Mouse (Mus musculus) heart, embryonic 16.5 days (tissue): Measurements from ENCODE around the gene Cpd. TPM values are rescaled to one million over a fixed set of nuclear protein-coding genes. Genes with fewer than 3 reads are reported as not detected.
A peak's percentile ranks its signal among the peaks of the same experiment; 100 is the strongest.

ENCODE experiments used
- ATAC-seq: fragments of 200-750 bp; cut with Nextera tagmentation; replicated peaks from 2 replicates; pipeline ENCODE4 v1.8.0; 2017; ENCODE audit warnings: moderate number of reproducible peaks; ENCODE audit not compliant: insufficient read depth, low FRiP score; ENCODE audit errors: extremely low read depth
- H3K27ac ChIP-seq: fragments of 300-500 bp; sonication (generic); 2 replicates; pipeline ENCODE4 v1.5.1; 2014; ENCODE audit warnings: mild to moderate bottlenecking, low read length, control low read depth, moderate library complexity
- H3K27me3 ChIP-seq: fragments of 300-500 bp; sonication (generic); 2 replicates; pipeline ENCODE4 v1.6.1; 2014; ENCODE audit warnings: low read length, mixed read lengths; ENCODE audit not compliant: control insufficient read depth, insufficient read depth
- H3K36me3 ChIP-seq: fragments of 300-500 bp; sonication (generic); 2 replicates; pipeline ENCODE4 v1.6.1; 2014; ENCODE audit not compliant: control insufficient read depth, insufficient read depth
- H3K4me1 ChIP-seq: fragments of 300-500 bp; sonication (generic); 2 replicates; pipeline ENCODE4 v1.6.1; 2014; ENCODE audit warnings: low read length, mixed read lengths; ENCODE audit not compliant: control insufficient read depth, insufficient read depth
- H3K4me2 ChIP-seq: fragments of 300-500 bp; sonication (generic); 2 replicates; pipeline ENCODE4 v1.6.1; 2014; ENCODE audit warnings: low read depth, mild to moderate bottlenecking, control low read depth, low read length
- H3K4me3 ChIP-seq: fragments of 300-500 bp; sonication (generic); 2 replicates; pipeline ENCODE4 v1.5.1; 2014; ENCODE audit warnings: mild to moderate bottlenecking, control low read depth, low read length
- H3K9ac ChIP-seq: fragments of 300-500 bp; sonication (generic); 2 replicates; pipeline ENCODE4 v1.6.1; 2014; ENCODE audit warnings: low read length, control low read depth
- H3K9me3 ChIP-seq: fragments of 300-500 bp; sonication (generic); replicated peaks from 2 replicates; pipeline ENCODE4 v1.6.1; 2016; ENCODE audit warnings: low read length; ENCODE audit not compliant: control insufficient read depth
- WGBS: fragments of 180-500 bp; shearing (Covaris S2); extraction: QIAGEN DNeasy Blood & Tissue Kit; methylation state at CpG from one replicate; pipeline ENCODE4 v1.1.7; 2014; 5-methylcytosine and 5-hydroxymethylcytosine counted together
- polyA plus RNA-seq: library from polyadenylated mRNA; unstranded; fragments of >200 nt; fragmentation: Nextera tagmentation; extraction: Ambion mirVana; gene quantifications from 2 replicates; pipeline ENCODE4 v1.2.1, GENCODE M21; 2015

Cpd gene
- 6.9 and 10.0 TPM in 2 replicates for polyA plus RNA-seq

DNA sequence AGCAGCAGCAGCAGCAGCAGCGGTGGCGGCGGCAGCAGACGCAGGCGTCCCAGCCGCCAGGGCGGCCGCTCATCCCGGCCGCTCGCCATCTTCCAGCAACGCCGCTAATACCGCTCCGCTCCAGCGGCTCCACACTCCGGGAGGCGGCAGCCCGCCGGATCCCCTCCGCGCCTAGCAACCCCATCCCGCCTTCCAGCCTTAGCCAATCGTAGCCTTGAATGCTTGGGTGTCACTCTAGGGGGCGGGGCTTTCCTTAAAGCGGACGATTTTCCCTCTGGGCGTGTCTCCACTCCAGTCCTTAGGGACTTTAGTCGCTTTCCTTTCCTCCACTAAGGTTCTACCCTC, at the start of gene Cpd:
Gene Cpd (minus strand): TSS at position 141 of the 345 bp plus-strand sequence.
- Histone ChIP-seq H3K4me2 (peak within 1 kb of the TSS; percentile 97), H3K36me3 (no peaks in the 10 kb centered on the region), H3K4me1 (peaks cover 32% of the 10 kb centered on the region), H3K9ac (peak within 1 kb of the TSS; percentile 92), H3K4me3 (peak within 1 kb of the TSS; percentile 96), H3K27me3 (no peaks in the 10 kb centered on the region), H3K9me3 (peaks cover 4% of the 10 kb centered on the region; the same call in 1 of the 2 replicates), H3K27ac (peak within 1 kb of the TSS; percentile 91)
- WGBS = 0% methylated on average over 29 of the region's 29 CpGs
- peak; percentile 100 for ATAC-seq

DNA sequence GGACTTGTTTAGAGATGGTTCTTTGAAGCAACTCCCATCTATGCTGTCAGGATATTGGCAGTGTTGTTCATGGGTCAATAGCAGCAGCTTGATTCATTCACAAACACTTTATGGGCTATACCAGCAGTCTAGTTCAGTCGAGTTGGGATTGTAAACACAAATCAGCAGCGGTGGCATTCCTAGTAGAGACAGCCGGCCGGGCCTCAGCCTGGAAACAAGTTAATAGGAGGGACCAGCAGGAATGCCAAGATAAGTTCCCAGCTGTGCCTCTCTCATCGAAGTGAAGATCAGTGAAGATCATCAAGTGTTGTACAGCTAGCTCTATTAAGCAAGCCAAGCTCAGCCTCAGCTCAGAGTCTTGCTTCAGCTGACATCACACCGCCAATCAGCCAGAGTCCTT, 49.5 kb upstream of the Cpd start:
- Histone ChIP-seq H3K36me3 (no peaks in the 10 kb centered on the region), H3K4me3 (no peak overlapping the region), H3K9me3 (no peaks in the 10 kb centered on the region), H3K4me1 (0 out of 2 replicates have a peak, but pooled peaks cover 4% of the 10 kb centered on the region), H3K4me2 (no peak overlapping the region), H3K27ac (no peak overlapping the region), H3K27me3 (no peaks in the 10 kb centered on the region), H3K9ac (no peak overlapping the region)
- ATAC-seq = no peak
- WGBS = 39% methylated on average over 6 of the region's 6 CpGs

DNA sequence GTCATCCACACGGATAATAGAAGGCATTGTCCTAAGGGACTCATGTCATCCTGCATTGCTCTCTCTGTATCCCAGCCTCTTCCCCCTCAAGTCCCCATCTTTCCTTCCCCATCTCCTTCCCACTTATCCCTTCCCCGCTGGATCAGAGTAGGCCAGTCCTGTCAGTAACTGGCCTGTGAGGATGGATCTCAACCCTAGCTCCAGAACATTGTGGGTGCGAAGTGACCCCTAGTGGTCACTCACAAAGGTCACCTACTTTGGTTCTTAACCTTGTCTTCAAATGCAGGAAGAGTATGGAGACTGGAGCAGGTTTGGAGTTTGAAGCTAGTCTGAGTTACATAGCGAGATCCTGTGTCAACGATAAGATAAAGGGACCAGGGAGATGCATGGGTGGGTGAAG, 47.4 kb upstream of the Cpd start:
- peaks cover 13% of the 10 kb centered on the region for H3K4me1 ChIP-seq
- H3K27me3 ChIP-seq = no peaks in the 10 kb centered on the region
- no peaks in the 10 kb centered on the region for H3K9me3 ChIP-seq
- no peak overlapping the region for H3K9ac ChIP-seq
- peak; percentile 64 for ATAC-seq
- peak overlapping the region; percentile 33; the same call in 1 of the 2 replicates for H3K4me2 ChIP-seq
- no peaks in the 10 kb centered on the region for H3K36me3 ChIP-seq
- 16% methylated on average over 5 of the region's 5 CpGs for WGBS
- H3K27ac ChIP-seq = peak overlapping the region; percentile 71
- no peak overlapping the region for H3K4me3 ChIP-seq

DNA sequence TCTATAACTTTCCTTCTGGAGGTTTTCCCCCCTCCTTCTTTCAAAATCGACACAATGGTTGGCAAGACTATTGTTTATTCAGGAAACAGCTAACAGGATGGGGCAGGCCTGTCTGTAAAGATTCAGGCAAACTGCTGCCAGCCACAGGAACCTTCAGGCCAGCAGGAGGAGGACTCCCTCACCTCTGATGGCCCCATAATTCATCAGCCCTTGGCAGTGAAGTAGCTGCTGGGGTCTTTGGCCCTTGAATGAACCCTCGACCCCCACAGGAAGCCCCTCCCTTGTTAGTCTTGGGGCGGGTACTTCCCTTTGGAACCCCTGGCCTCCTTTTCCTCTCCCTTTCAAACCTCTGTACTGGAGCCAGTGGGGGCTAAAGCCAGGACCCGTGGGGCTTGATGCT, 46.8 kb upstream of the Cpd start:
- 21% methylated on average over 4 of the region's 4 CpGs for WGBS
- Histone ChIP-seq H3K4me1 (peaks cover 13% of the 10 kb centered on the region), H3K27me3 (no peaks in the 10 kb centered on the region), H3K4me2 (peak overlapping the region; percentile 33; the same call in 1 of the 2 replicates), H3K36me3 (no peaks in the 10 kb centered on the region), H3K9ac (no peak overlapping the region), H3K27ac (peak overlapping the region; percentile 71), H3K4me3 (no peak overlapping the region), H3K9me3 (no peaks in the 10 kb centered on the region)
- ATAC-seq = peak; percentile 75

DNA sequence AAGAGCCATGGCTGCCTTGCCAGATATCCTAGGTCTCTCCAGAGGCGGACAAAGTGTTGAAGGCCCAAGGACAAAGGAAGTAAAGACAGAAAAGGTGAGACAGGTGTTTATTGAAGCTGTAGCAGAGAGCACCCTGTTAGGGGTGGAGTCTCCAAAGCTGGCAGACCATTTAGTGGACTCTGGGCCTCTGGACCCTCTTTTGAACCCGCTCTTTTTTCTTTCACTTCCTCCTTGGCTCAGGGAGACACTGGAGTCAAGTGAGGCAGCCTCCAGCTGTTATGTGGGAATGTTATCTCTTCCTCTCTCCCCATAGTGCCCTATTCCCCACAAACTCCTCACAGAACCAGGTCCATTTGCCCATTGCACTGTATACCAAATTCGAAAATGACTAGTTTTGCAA, 46.2 kb upstream of the Cpd start:
- Histone ChIP-seq H3K9ac (no peak overlapping the region), H3K4me1 (peaks cover 13% of the 10 kb centered on the region), H3K4me2 (no peak overlapping the region), H3K27me3 (no peaks in the 10 kb centered on the region), H3K4me3 (no peak overlapping the region), H3K36me3 (no peaks in the 10 kb centered on the region), H3K9me3 (no peaks in the 10 kb centered on the region), H3K27ac (peak overlapping the region; percentile 53)
- no peak for ATAC-seq
- WGBS = 67% methylated on average over 3 of the region's 3 CpGs

DNA sequence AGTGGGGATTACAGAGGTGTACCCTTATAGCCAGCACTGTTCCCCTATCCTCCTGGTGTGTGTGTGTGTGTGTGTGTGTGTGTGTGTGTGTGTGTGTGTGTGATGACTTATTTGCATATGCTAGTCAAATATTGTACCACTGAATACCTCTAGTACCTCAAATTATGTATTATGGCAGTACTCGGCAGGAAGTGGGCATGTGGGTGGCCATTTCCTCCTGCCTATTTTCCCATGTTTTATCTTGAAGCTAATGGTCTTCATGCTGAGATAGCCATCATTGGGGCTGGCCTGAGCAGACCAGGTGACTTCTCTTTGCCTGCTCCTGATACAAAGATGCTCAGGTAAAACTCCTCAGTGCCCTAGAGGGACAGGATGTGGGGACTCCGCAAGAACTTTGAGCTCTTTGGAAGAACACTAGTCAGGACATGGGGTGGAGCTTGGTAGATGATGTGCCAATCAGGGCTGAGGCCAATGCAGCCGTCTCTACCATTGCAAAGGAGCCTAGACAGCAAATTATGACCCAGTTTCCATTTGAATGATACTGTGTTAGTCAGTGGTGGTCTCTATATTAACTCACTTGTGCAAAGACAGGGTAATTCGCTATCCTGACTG, 45.0 kb upstream of the Cpd start:
- H3K27me3 ChIP-seq = no peaks in the 10 kb centered on the region
- H3K4me3 ChIP-seq = no peak overlapping the region
- 77% methylated on average over 4 of the region's 4 CpGs for WGBS
- no peak for ATAC-seq
- H3K36me3 ChIP-seq = no peaks in the 10 kb centered on the region
- no peaks in the 10 kb centered on the region for H3K9me3 ChIP-seq
- H3K4me2 ChIP-seq = no peak overlapping the region
- no peak overlapping the region for H3K27ac ChIP-seq
- H3K4me1 ChIP-seq = peaks cover 13% of the 10 kb centered on the region
- H3K9ac ChIP-seq = no peak overlapping the region

DNA sequence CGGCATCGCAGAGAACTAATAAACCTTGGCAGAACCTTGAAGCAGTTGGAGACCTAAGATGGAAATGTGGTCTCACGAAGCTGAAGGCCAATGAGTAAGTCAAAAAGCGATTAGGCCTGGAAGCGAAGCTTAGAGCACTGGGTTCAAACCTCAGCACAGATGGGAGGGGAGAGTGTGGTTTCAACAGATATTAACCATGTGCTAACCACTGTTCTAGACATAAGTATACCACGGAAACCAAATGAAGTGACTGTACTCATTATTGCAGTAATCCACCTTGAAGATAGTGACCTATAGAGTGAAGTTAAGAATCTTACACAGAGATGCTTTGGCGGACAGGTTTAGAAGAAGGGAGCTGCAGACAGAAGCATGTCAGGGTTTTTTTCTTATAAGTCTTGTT, 44.4 kb upstream of the Cpd start:
- 88% methylated on average over 7 of the region's 7 CpGs for WGBS
- no peak for ATAC-seq
- H3K4me3 ChIP-seq = no peak overlapping the region

DNA sequence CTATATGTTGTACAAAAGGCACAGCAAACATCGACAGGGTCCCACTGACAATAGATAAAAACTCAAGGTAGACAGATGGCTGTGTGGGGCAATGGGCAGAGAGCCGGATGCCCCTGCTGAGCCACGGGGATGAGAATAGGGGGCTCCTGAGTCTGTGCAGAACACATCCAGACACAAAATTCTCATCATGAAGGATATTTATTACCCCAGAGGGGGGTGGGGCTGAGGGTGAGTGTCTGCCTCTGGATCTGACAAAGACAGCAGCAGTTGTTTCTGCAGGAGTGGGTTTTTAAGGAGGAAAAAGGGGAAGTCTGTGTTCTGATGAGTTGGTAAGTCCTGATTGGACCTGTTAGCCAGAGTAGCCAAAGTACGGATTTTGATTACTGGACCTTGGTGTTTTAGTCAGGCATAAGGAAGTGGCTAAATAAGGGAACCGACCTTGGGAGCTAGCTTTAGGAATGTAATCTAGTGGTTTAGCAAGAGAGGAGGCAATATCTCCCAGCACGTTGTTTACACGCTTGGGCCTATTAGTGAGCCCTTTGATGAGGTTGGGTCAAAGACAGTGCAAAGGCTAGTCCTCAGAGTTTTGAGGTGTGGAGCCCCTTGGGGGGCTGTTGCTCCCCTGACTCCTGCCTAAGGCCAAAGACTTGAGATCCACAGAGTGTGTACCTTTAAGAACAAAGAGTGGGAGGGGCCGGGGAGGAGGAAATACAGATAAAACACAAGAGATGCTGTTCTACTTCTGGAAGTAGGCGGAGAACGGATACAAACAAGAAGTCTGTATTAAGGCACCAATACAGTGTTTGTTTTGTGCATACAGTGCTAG, 42.7 kb upstream of the Cpd start:
- ATAC-seq = no peak

More for the DNA sequence above, 44.4 kb upstream of the Cpd start:
- H3K9me3 ChIP-seq = no peaks in the 10 kb centered on the region
- H3K36me3 ChIP-seq = no peaks in the 10 kb centered on the region
- no peaks in the 10 kb centered on the region for H3K27me3 ChIP-seq
- no peak overlapping the region for H3K4me2 ChIP-seq
- no peak overlapping the region for H3K9ac ChIP-seq
- no peak overlapping the region for H3K27ac ChIP-seq
- peaks cover 13% of the 10 kb centered on the region for H3K4me1 ChIP-seq

DNA sequence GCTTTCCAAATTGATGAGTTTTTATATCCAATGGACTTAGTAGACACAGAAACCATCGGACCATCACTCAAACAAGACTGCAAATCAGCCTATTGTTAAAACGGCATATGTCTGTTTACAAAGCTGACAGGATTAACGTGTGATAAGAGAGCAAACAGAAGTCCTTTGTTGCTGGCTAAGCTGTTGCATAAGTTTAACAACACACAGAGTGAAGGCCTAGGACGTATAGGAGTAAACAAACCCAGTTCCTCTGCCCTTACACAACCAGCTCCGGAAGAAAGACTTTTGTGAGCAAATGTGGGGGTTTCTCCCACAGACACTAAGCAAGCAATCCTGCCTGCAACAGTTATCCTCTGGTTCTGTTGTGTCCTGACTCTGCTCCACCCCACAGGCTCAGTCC, 37.6 kb upstream of the Cpd start:
- Histone ChIP-seq H3K4me3 (no peak overlapping the region), H3K36me3 (no peaks in the 10 kb centered on the region), H3K4me1 (peaks cover 2% of the 10 kb centered on the region), H3K4me2 (no peak overlapping the region), H3K9me3 (no peaks in the 10 kb centered on the region), H3K9ac (no peak overlapping the region), H3K27ac (no peak overlapping the region), H3K27me3 (no peaks in the 10 kb centered on the region)
- ATAC-seq = no peak
- 39% methylated on average over 5 of the region's 5 CpGs for WGBS

More for the DNA sequence above, 42.7 kb upstream of the Cpd start:
- WGBS = 32% methylated on average over 10 of the region's 10 CpGs
- H3K4me2 ChIP-seq = peak overlapping the region; percentile 27
- H3K36me3 ChIP-seq = no peaks in the 10 kb centered on the region
- H3K4me3 ChIP-seq = no peak overlapping the region
- H3K27me3 ChIP-seq = no peaks in the 10 kb centered on the region
- H3K4me1 ChIP-seq = peaks cover 13% of the 10 kb centered on the region
- H3K27ac ChIP-seq = 0 out of 2 replicates have a peak overlapping the region, but pooled peaks have one; percentile 43
- no peaks in the 10 kb centered on the region for H3K9me3 ChIP-seq
- no peak overlapping the region for H3K9ac ChIP-seq
